Mouse (Mus musculus) kidney, adult 2 months (tissue): ENCODE data around the gene Nptx1.

Experiments used
- CTCF ChIP-seq: fragments of 200-500 bp; conservative IDR thresholded peaks from 2 replicates; pipeline ENCODE4 v1.5.1; 2011; ENCODE audit warnings: low read depth, mild to moderate bottlenecking, control low read depth, low read length, moderate library complexity, mixed read lengths; ENCODE audit not compliant: insufficient read depth, insufficient read length
- POLR2A ChIP-seq: fragments of 200-500 bp; IDR thresholded peaks from one replicate; pipeline ENCODE4 v1.6.1; 2011; ENCODE audit warnings: low read depth, low read length, control low read depth

- no peak for TF ChIP-seq CTCF
- TF ChIP-seq POLR2A = no peak
Observed at GRCm38 (mm10) chr11:119577721-119578120, 30.2 kb upstream of the Nptx1 start.
